Mouse (Mus musculus) stomach, postnatal 0 days (tissue): ENCODE results near the gene Eprs. TPM values are rescaled to one million over a fixed set of nuclear protein-coding genes. Genes with fewer than 3 reads are reported as not detected.

ENCODE experiments used
- ATAC-seq: fragments of 200-750 bp; cut with Nextera tagmentation; 2 replicates; pipeline ENCODE4 v1.8.0; 2017; ENCODE audit not compliant: low FRiP score, low TSS enrichment
- DNase-seq: peaks from one replicate; pipeline ENCODE4 v3.0.0-alpha.2; 2016; ENCODE audit warnings: low spot score
- H3K27ac ChIP-seq: fragments of 300-500 bp; sonication (generic); replicated peaks from 2 replicates; pipeline ENCODE4 v1.5.1; 2014; ENCODE audit warnings: mild to moderate bottlenecking, control low read depth
- H3K27me3 ChIP-seq: fragments of 300-500 bp; sonication (generic); 2 replicates; pipeline ENCODE4 v1.6.1; 2014; ENCODE audit warnings: low read length; ENCODE audit not compliant: control insufficient read depth, insufficient read depth
- H3K36me3 ChIP-seq: fragments of 300-500 bp; sonication (generic); 2 replicates; pipeline ENCODE4 v1.6.1; 2014; ENCODE audit warnings: low read length, mixed read lengths; ENCODE audit not compliant: control insufficient read depth, insufficient read depth
- H3K4me1 ChIP-seq: fragments of 300-500 bp; sonication (generic); replicated peaks from 2 replicates; pipeline ENCODE4 v1.6.1; 2014; ENCODE audit warnings: antibody characterized with exemption; ENCODE audit not compliant: control insufficient read depth, insufficient read depth
- H3K4me2 ChIP-seq: fragments of 300-500 bp; sonication (generic); replicated peaks from 2 replicates; pipeline ENCODE4 v1.6.1; 2014; ENCODE audit warnings: low read depth, mild to moderate bottlenecking, control low read depth, moderate library complexity
- H3K4me3 ChIP-seq: fragments of 300-500 bp; sonication (generic); 2 replicates; pipeline ENCODE4 v1.5.1; 2014; ENCODE audit warnings: low read depth, low read length, control low read depth
- H3K9ac ChIP-seq: fragments of 300-500 bp; sonication (generic); 2 replicates; pipeline ENCODE4 v1.6.1; 2014; ENCODE audit warnings: mild to moderate bottlenecking, low read length, control low read depth, mixed read lengths
- H3K9me3 ChIP-seq: fragments of 300-500 bp; sonication (generic); 2 replicates; pipeline ENCODE4 v1.6.1; 2016; ENCODE audit warnings: low read length; ENCODE audit not compliant: control insufficient read depth
- CTCF ChIP-seq: IDR thresholded peaks from 2 replicates; pipeline ENCODE4 v1.5.1; 2016; ENCODE audit warnings: antibody characterized with exemption, low read depth, mild to moderate bottlenecking, moderate library complexity
- EP300 ChIP-seq: optimal IDR thresholded peaks from 2 replicates; pipeline ENCODE3; 2016; ENCODE audit warnings: antibody characterized with exemption
- WGBS: fragments of 180-500 bp; shearing (Covaris S2); extraction: QIAGEN DNeasy Blood & Tissue Kit; methylation state at CpG from one replicate; pipeline ENCODE4 v1.1.7; 2014; 5-methylcytosine and 5-hydroxymethylcytosine counted together
- polyA plus RNA-seq: library from polyadenylated mRNA; unstranded; fragments of >200 nt; fragmentation: Nextera tagmentation; extraction: Ambion mirVana; gene quantifications from 2 replicates; pipeline ENCODE4 v1.2.1, GENCODE M21; 2015

The Eprs gene
- polyA plus RNA-seq, 1 experiment from 2014 or later = 68.5 TPM

DNA sequence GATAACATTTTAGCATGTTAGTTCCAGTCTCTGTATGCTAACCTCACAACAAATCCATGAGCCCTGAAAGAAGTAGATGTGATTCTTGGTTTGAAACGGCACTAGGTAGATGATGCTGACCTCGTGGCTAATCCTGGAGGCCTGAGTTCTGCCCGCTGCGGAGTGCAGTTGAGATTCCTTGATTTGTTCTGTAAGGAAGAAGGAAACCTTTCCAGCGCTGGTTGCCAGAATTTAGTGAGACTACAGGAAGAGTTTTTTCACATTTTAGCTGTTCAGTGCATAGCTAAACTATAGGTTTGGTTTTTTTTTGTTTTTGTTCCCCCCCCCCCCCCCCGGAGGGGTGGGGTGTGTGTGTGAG, 1.3 kb downstream of the Eprs start:
- peak overlapping the region; percentile 77 for H3K4me2 ChIP-seq
- ATAC-seq = no peak
- no peaks in the 10 kb centered on the region for H3K36me3 ChIP-seq
- no peak for DNase-seq
- H3K4me1 ChIP-seq = 0 out of 2 replicates have a peak, but pooled peaks cover 2% of the 10 kb centered on the region
- H3K9ac ChIP-seq = peak overlapping the region; percentile 95
- no peaks in the 10 kb centered on the region for H3K9me3 ChIP-seq
- TF ChIP-seq EP300 = no peak
- no peak for TF ChIP-seq CTCF
- 31% methylated on average over 6 of the region's 6 CpGs for WGBS
- no peak overlapping the region for H3K27ac ChIP-seq
- H3K27me3 ChIP-seq = no peaks in the 10 kb centered on the region
- H3K4me3 ChIP-seq = peak overlapping the region; percentile 99

GRCm38 (mm10) chr1:185367383-185367782, 4.5 kb downstream of the Eprs start:
- ATAC-seq (no peak), DNase-seq (no peak)
- WGBS = 73% methylated on average over 6 of the region's 6 CpGs
- Histone ChIP-seq H3K36me3 (peaks cover 10% of the 10 kb centered on the region), H3K4me1 (no peaks in the 10 kb centered on the region), H3K4me2 (no peak overlapping the region), H3K9me3 (no peaks in the 10 kb centered on the region), H3K4me3 (no peak overlapping the region), H3K27me3 (no peaks in the 10 kb centered on the region), H3K9ac (no peak overlapping the region), H3K27ac (no peak overlapping the region)
- TF ChIP-seq CTCF = no peak
- no peak for TF ChIP-seq EP300

GRCm38 (mm10) chr1:185369979-185370378, 7.1 kb downstream of the Eprs start:
- Histone ChIP-seq H3K27ac (no peak overlapping the region), H3K9ac (no peak overlapping the region), H3K27me3 (no peaks in the 10 kb centered on the region), H3K36me3 (peaks cover 24% of the 10 kb centered on the region), H3K9me3 (no peaks in the 10 kb centered on the region), H3K4me2 (no peak overlapping the region), H3K4me3 (no peak overlapping the region), H3K4me1 (no peaks in the 10 kb centered on the region)
- 82% methylated on average over 6 of the region's 6 CpGs for WGBS
- no peak for ATAC-seq
- no peak for DNase-seq
- no peak for TF ChIP-seq CTCF
- no peak for TF ChIP-seq EP300

- no peak for DNase-seq
- H3K4me1 ChIP-seq = no peaks in the 10 kb centered on the region
- H3K36me3 ChIP-seq = peaks cover 32% of the 10 kb centered on the region
- H3K4me2 ChIP-seq = no peak overlapping the region
- H3K9me3 ChIP-seq = no peaks in the 10 kb centered on the region
- H3K27ac ChIP-seq = no peak overlapping the region
- ATAC-seq = peak; percentile 82
- no peaks in the 10 kb centered on the region for H3K27me3 ChIP-seq
- TF ChIP-seq EP300 = no peak
- no peak for TF ChIP-seq CTCF
- H3K4me3 ChIP-seq = no peak overlapping the region
- no peak overlapping the region for H3K9ac ChIP-seq
Measured at GRCm38 (mm10) chr1:185376390-185376789, 13.5 kb downstream of the Eprs start.

DNA sequence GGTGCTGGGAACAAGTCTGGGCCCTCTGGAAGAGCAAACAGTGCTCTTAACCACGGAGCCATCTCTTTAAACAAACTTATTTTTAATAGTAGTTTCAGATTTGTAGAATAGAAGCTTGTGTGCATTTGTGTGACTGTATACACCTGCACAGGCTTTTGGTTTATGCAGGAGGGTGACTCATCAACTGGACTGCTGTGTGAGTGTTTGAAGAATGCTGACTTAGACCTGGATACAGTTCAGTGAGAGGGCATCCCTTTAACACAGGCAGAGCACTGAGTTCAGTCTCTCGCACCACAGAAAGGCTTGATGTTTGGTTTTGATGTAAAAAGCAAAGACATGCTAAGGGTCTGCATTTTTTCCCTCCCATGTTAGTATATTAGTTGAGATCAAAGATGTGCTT, 14.6 kb downstream of the Eprs start:
- TF ChIP-seq CTCF (no peak), EP300 (no peak)
- Histone ChIP-seq H3K27ac (no peak overlapping the region), H3K4me3 (no peak overlapping the region), H3K36me3 (peaks cover 31% of the 10 kb centered on the region), H3K9ac (no peak overlapping the region), H3K4me1 (no peaks in the 10 kb centered on the region), H3K4me2 (no peak overlapping the region), H3K27me3 (no peaks in the 10 kb centered on the region), H3K9me3 (no peaks in the 10 kb centered on the region)
- ATAC-seq (0 out of 2 replicates have a peak, but pooled peaks have one; percentile 64), DNase-seq (no peak)
- 74% methylated on average over 2 of the region's 2 CpGs for WGBS

DNA sequence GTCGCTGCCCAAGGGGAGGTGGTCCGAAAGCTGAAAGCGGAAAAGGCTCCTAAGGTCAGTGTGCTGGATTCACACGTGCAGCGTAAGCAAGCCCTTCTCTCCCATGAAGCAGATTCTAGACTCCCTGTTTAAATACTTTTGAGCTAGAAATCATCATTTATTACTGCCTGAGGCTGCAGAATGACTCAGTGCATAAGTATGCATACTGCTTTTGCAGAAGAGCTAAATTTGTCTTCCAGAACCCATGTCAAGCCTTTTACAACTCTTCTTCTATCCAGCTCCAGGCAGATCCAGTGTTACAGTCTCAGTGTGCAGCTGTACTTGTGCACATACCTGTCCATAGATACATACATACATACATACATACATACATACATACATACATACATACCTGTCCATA, 38.8 kb downstream of the Eprs start:
- Histone ChIP-seq H3K36me3 (peaks cover 25% of the 10 kb centered on the region), H3K4me3 (no peak overlapping the region), H3K9ac (no peak overlapping the region), H3K4me1 (no peaks in the 10 kb centered on the region), H3K4me2 (no peak overlapping the region), H3K9me3 (no peaks in the 10 kb centered on the region), H3K27ac (no peak overlapping the region), H3K27me3 (no peaks in the 10 kb centered on the region)
- DNase-seq (no peak), ATAC-seq (no peak)
- TF ChIP-seq EP300 (no peak), CTCF (no peak)
- WGBS = 87% methylated on average over 5 of the region's 5 CpGs
